Comparison of ENCODE assay signal across 11 mouse cellular contexts in genomic region chr13:59091138-59091971, GRCm38 (mm10).
DNase-seq lines count a peak whose midpoint lies in the region; ATAC-seq lines count a peak whose summit lies in the region.
"Had no signal": no experiment of that assay in that cellular context is flagged by ENCODE, and none has a peak within 500 bp of the region (broad histone marks: within the 10 kb centered on the region; RNA-seq: fewer than 3 reads in every experiment).

No protein-coding gene starts in this region.

- no peaks in the 10 kb centered on the region for H3K9me3 ChIP-seq in forebrain, embryonic 10.5 days
- H3K9me3 ChIP-seq in hindbrain, embryonic 16.5 days (ENCODE audit: control insufficient read depth, low read length): no peaks in the 10 kb centered on the region
- no peaks in the 10 kb centered on the region for H3K9me3 ChIP-seq in midbrain, embryonic 14.5 days (ENCODE audit: control insufficient read depth, low read length)
- H3K9me3 ChIP-seq: intestine, embryonic 15.5 days; liver, embryonic 13.5 days had no signal

- no peak overlapping the region for H3K9ac ChIP-seq in hindbrain, embryonic 16.5 days (ENCODE audit: low read depth, low read length)
- H3K9ac ChIP-seq in midbrain, embryonic 14.5 days (replicated peaks; ENCODE audit: low read length): 0 out of 2 replicates have a peak overlapping the region, but pooled peaks have one; percentile 4
- H3K9ac ChIP-seq: intestine, embryonic 15.5 days; liver, embryonic 13.5 days had no signal

- H3K36me3 ChIP-seq in forebrain, embryonic 10.5 days (replicated peaks): no peaks in the 10 kb centered on the region
- no peaks in the 10 kb centered on the region for H3K36me3 ChIP-seq in hindbrain, embryonic 16.5 days (ENCODE audit: control insufficient read depth, insufficient read depth, low read length)
- no peaks in the 10 kb centered on the region for H3K36me3 ChIP-seq in midbrain, embryonic 14.5 days (ENCODE audit: control insufficient read depth, insufficient read depth, low read length)
- H3K36me3 ChIP-seq: intestine, embryonic 15.5 days; liver, embryonic 13.5 days had no signal

- H3K4me2 ChIP-seq in hindbrain, embryonic 16.5 days (ENCODE audit: low read length): no peak overlapping the region
- 0 out of 2 replicates have a peak overlapping the region, but pooled peaks have one; percentile 13 for H3K4me2 ChIP-seq in midbrain, embryonic 14.5 days (ENCODE audit: low read length)
- H3K4me2 ChIP-seq: intestine, embryonic 15.5 days; liver, embryonic 13.5 days had no signal

- peak; percentile 74 for ATAC-seq in hindbrain, embryonic 16.5 days
- ATAC-seq in midbrain, embryonic 14.5 days (ENCODE audit: low FRiP score, low TSS enrichment): peak; percentile 47
- ATAC-seq in megakaryocyte, adult 5-6 weeks (ENCODE audit: poor library complexity, severe bottlenecking): no peak
- ATAC-seq: CD4-positive, CD25-positive, alpha-beta regulatory T cell, adult 4 months; intestine, embryonic 15.5 days had no signal

- peak overlapping the region; percentile 84 for H3K27ac ChIP-seq in forebrain, embryonic 10.5 days
- peak overlapping the region; percentile 83 for H3K27ac ChIP-seq in hindbrain, embryonic 16.5 days (ENCODE audit: low read depth, low read length)
- H3K27ac ChIP-seq in midbrain, embryonic 14.5 days (replicated peaks; ENCODE audit: low read depth, low read length): peak overlapping the region; percentile 98
- H3K27ac ChIP-seq: intestine, embryonic 15.5 days; liver, embryonic 13.5 days had no signal

- H3K27me3 ChIP-seq in forebrain, embryonic 10.5 days (ENCODE audit: poor library complexity, severe bottlenecking): peaks cover 64% of the 10 kb centered on the region
- no peaks in the 10 kb centered on the region for H3K27me3 ChIP-seq in hindbrain, embryonic 16.5 days (replicated peaks; ENCODE audit: control insufficient read depth, insufficient read depth, low read length)
- H3K27me3 ChIP-seq in midbrain, embryonic 14.5 days (ENCODE audit: control insufficient read depth, insufficient read depth, low read length): no peaks in the 10 kb centered on the region
- H3K27me3 ChIP-seq: intestine, embryonic 15.5 days; liver, embryonic 13.5 days had no signal

- WGBS in forebrain, embryonic 10.5 days: 31% methylated on average over 13 of the region's 13 CpGs
- 16% methylated on average over 13 of the region's 13 CpGs for WGBS in hindbrain, embryonic 16.5 days
- WGBS in midbrain, embryonic 14.5 days: 4% methylated on average over 13 of the region's 13 CpGs

- peak; percentile 67 for DNase-seq in brain, embryonic 18.5 days (ENCODE audit: low read depth, low spot score)
- peak; percentile 62 for DNase-seq in forebrain, embryonic 10.5 days (ENCODE audit: extremely low spot score, low spot score)
- DNase-seq in midbrain, embryonic 14.5 days: peak; percentile 78
- DNase-seq in kidney, adult 11 months: no peak
- no peak for DNase-seq in kidney, adult 8-10 months
- DNase-seq in heart, adult 8-10 months (ENCODE audit: low spot score): no peak
- DNase-seq: liver, embryonic 13.5 days had no signal

- peaks cover 59% of the 10 kb centered on the region for H3K4me1 ChIP-seq in forebrain, embryonic 10.5 days
- H3K4me1 ChIP-seq in hindbrain, embryonic 16.5 days (ENCODE audit: control insufficient read depth, insufficient read depth, low read depth, low read length): peaks cover 39% of the 10 kb centered on the region
- H3K4me1 ChIP-seq in midbrain, embryonic 14.5 days (ENCODE audit: control insufficient read depth, insufficient read depth, low read length): peaks cover 61% of the 10 kb centered on the region
- H3K4me1 ChIP-seq: liver, embryonic 13.5 days had no signal

- H3K4me3 ChIP-seq in forebrain, embryonic 10.5 days: no peak overlapping the region
- no peak overlapping the region for H3K4me3 ChIP-seq in hindbrain, embryonic 16.5 days (ENCODE audit: low read length)
- no peak overlapping the region for H3K4me3 ChIP-seq in midbrain, embryonic 14.5 days (replicated peaks; ENCODE audit: low read depth, low read length)
- H3K4me3 ChIP-seq: intestine, embryonic 15.5 days; liver, embryonic 13.5 days had no signal

Comparison
In these comparisons a context has a peak if more than half of its experiments do, and no peak if none do; other contexts are left out.
1. DNase-seq: peak in brain, embryonic 18.5 days (single experiment), forebrain, embryonic 10.5 days (single experiment) and midbrain, embryonic 14.5 days (single experiment); none in kidney, adult 11 months (single experiment), kidney, adult 8-10 months (0 of 2) and heart, adult 8-10 months (single experiment).
2. Peak in every context shown above with its lines, with median percentiles within 50 percentile points of each other: H3K27ac ChIP-seq.